34 mouse cellular contexts compared by ENCODE assay signal in the genomic region with DNA sequence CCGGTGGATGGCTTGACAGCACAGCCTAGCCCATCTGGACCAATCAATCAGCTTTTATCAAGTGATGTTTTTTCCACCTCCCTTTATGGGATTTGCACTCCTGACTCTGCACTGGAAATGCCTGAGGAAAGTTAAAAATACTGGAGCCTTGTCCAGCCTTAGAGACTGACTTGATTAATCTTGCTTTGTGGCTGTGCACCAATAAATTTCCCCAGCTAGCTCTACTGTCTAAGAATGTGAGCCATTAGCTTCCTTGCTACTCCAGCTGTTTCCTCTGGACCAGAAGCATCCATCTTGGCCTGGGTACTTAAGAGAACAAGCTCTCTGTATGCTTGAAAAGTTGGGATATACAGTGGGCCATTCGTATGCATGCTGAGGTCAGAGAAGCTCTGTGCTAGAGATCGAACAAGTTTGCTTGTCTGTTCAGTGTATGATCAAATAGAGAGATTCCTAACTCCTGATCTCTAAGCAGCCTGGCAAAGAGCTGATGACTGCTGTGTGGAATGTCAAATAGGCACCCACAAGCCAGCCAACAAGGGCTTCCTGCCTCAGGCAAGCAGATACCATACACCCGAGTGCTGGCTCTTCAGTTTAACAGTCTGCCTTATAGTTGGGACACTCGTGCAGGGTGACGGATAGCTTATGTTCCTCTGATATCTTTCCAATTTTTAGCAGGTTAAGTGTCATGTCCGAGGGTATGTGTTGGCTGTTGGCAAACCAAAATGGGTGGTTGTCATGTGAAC. TPM values are rescaled to one million over a fixed set of nuclear protein-coding genes. Genes with fewer than 3 reads are reported as not detected.
DNase-seq lines count a peak whose midpoint lies in the region; ATAC-seq and TF ChIP-seq lines count a peak whose summit lies in the region.
"Had no signal": no experiment of that assay in that cellular context is flagged by ENCODE, and none has a peak within 500 bp of the region (broad histone marks: within the 10 kb centered on the region; RNA-seq: fewer than 3 reads in every experiment).

No protein-coding gene starts in this region.

- no peak overlapping the region for H3K9ac ChIP-seq in hindbrain, embryonic 15.5 days
- no peak overlapping the region for H3K9ac ChIP-seq in hindbrain, embryonic 11.5 days (ENCODE audit: low read depth, low read length)
- H3K9ac ChIP-seq in kidney, postnatal 0 days (ENCODE audit: low read depth, low read length), result no peak overlapping the region
- H3K9ac ChIP-seq in neural tube, embryonic 13.5 days, result no peak overlapping the region
- H3K9ac ChIP-seq: embryonic facial prominence, embryonic 15.5 days; forebrain, embryonic 13.5 days; heart, embryonic 12.5 days; limb, embryonic 12.5 days; liver, embryonic 15.5 days; lung, embryonic 14.5 days; stomach, embryonic 15.5 days had no signal

- H3K36me3 ChIP-seq in hindbrain, embryonic 15.5 days, result no peaks in the 10 kb centered on the region
- no peaks in the 10 kb centered on the region for H3K36me3 ChIP-seq in hindbrain, embryonic 11.5 days (ENCODE audit: control insufficient read depth, insufficient read depth, low read length)
- no peaks in the 10 kb centered on the region for H3K36me3 ChIP-seq in kidney, postnatal 0 days (ENCODE audit: insufficient read depth, low read length)
- no peaks in the 10 kb centered on the region for H3K36me3 ChIP-seq in neural tube, embryonic 13.5 days
- H3K36me3 ChIP-seq: embryonic facial prominence, embryonic 10.5 days; embryonic facial prominence, embryonic 15.5 days; heart, embryonic 12.5 days; limb, embryonic 12.5 days; liver, embryonic 15.5 days; midbrain, embryonic 10.5 days; stomach, embryonic 15.5 days had no signal

- 0 out of 2 replicates have a peak, but pooled peaks have one; percentile 23 for ATAC-seq in hindbrain, embryonic 15.5 days (ENCODE audit: low FRiP score, low read depth)
- ATAC-seq in hindbrain, embryonic 11.5 days (ENCODE audit: low FRiP score), result no peak
- no peak for ATAC-seq in kidney, postnatal 0 days (replicated peaks; ENCODE audit: low FRiP score, low read depth)
- ATAC-seq in neural tube, embryonic 13.5 days (ENCODE audit: low read depth), result peak; percentile 19; the same call in 1 of the 2 replicates
- ATAC-seq: forebrain, embryonic 13.5 days; intestine, postnatal 0 days; midbrain, embryonic 16.5 days had no signal

- no peak for DNase-seq in hindbrain, embryonic 11.5 days (ENCODE audit: low spot score)
- peak; percentile 56 for DNase-seq in kidney, postnatal 0 days (ENCODE audit: low spot score)
- no peak for DNase-seq in kidney, postnatal 25 days
- DNase-seq in Muller cell, postnatal 12 days (ENCODE audit: inconsistent ontology term), result peak; percentile 53
- no peak for DNase-seq in layer of hippocampus, postnatal 36 days
- no peak for DNase-seq in adipocyte (ENCODE audit: low spot score)
- DNase-seq: adrenal gland, postnatal 25 days; cerebellum, adult 11-12 months; cerebellum, postnatal 10 days; gastrocnemius, postnatal 36 days; heart, adult 18-20 months; heart, postnatal 4 days; layer of hippocampus, adult 9-11 months; lung, embryonic 14.5 days; lung, postnatal 14 days; right cerebral cortex, postnatal 25 days had no signal

- H3K27ac ChIP-seq in hindbrain, embryonic 15.5 days (replicated peaks), result 0 out of 2 replicates have a peak overlapping the region, but pooled peaks have one; percentile 2
- no peak overlapping the region for H3K27ac ChIP-seq in hindbrain, embryonic 11.5 days (ENCODE audit: low read depth, low read length)
- H3K27ac ChIP-seq in kidney, postnatal 0 days, result no peak overlapping the region
- H3K27ac ChIP-seq in neural tube, embryonic 13.5 days (replicated peaks), result peak overlapping the region; percentile 33; the same call in 1 of the 2 replicates
- H3K27ac ChIP-seq: embryonic facial prominence, embryonic 10.5 days; embryonic facial prominence, embryonic 15.5 days; forebrain, embryonic 13.5 days; limb, embryonic 12.5 days; liver, embryonic 15.5 days; midbrain, embryonic 10.5 days; stomach, embryonic 15.5 days had no signal

- H3K4me1 ChIP-seq in hindbrain, embryonic 15.5 days (replicated peaks), result peaks cover 11% of the 10 kb centered on the region
- H3K4me1 ChIP-seq in hindbrain, embryonic 11.5 days (replicated peaks; ENCODE audit: control insufficient read depth, insufficient read depth, low read length), result no peaks in the 10 kb centered on the region
- no peaks in the 10 kb centered on the region for H3K4me1 ChIP-seq in kidney, postnatal 0 days (replicated peaks; ENCODE audit: insufficient read depth, low read length)
- peaks cover 19% of the 10 kb centered on the region for H3K4me1 ChIP-seq in neural tube, embryonic 13.5 days (replicated peaks)
- H3K4me1 ChIP-seq: embryonic facial prominence, embryonic 10.5 days; embryonic facial prominence, embryonic 15.5 days; forebrain, embryonic 13.5 days; heart, embryonic 12.5 days; liver, embryonic 15.5 days; midbrain, embryonic 10.5 days; stomach, embryonic 15.5 days had no signal

- H3K27me3 ChIP-seq in hindbrain, embryonic 15.5 days, result no peaks in the 10 kb centered on the region
- H3K27me3 ChIP-seq in hindbrain, embryonic 11.5 days (ENCODE audit: control insufficient read depth, insufficient read depth, low read length), result no peaks in the 10 kb centered on the region
- no peaks in the 10 kb centered on the region for H3K27me3 ChIP-seq in kidney, postnatal 0 days (ENCODE audit: insufficient read depth, low read length)
- H3K27me3 ChIP-seq in neural tube, embryonic 13.5 days, result no peaks in the 10 kb centered on the region
- H3K27me3 ChIP-seq: CH12.LX; embryonic facial prominence, embryonic 15.5 days; forebrain, embryonic 13.5 days; heart, embryonic 12.5 days; limb, embryonic 12.5 days; liver, embryonic 15.5 days; stomach, embryonic 15.5 days had no signal

- TF ChIP-seq CTCF in kidney, postnatal 0 days (IDR thresholded peaks at IDR 0.05; ENCODE audit: low read depth), result no peak

- H3K9me3 ChIP-seq in hindbrain, embryonic 15.5 days, result no peaks in the 10 kb centered on the region
- no peaks in the 10 kb centered on the region for H3K9me3 ChIP-seq in hindbrain, embryonic 11.5 days (ENCODE audit: control insufficient read depth, low read length)
- no peaks in the 10 kb centered on the region for H3K9me3 ChIP-seq in kidney, postnatal 0 days (replicated peaks; ENCODE audit: low read length)
- H3K9me3 ChIP-seq in neural tube, embryonic 13.5 days, result no peaks in the 10 kb centered on the region
- H3K9me3 ChIP-seq: embryonic facial prominence, embryonic 10.5 days; embryonic facial prominence, embryonic 15.5 days; forebrain, embryonic 13.5 days; heart, embryonic 12.5 days; limb, embryonic 12.5 days; liver, embryonic 15.5 days; midbrain, embryonic 10.5 days; stomach, embryonic 15.5 days had no signal

- H3K4me3 ChIP-seq in hindbrain, embryonic 15.5 days, result no peak overlapping the region
- H3K4me3 ChIP-seq in hindbrain, embryonic 11.5 days (ENCODE audit: low read depth, low read length), result no peak overlapping the region
- H3K4me3 ChIP-seq in kidney, postnatal 0 days (replicated peaks; ENCODE audit: low read depth, low read length), result no peak overlapping the region
- H3K4me3 ChIP-seq in neural tube, embryonic 13.5 days, result no peak overlapping the region
- H3K4me3 ChIP-seq: embryonic facial prominence, embryonic 10.5 days; embryonic facial prominence, embryonic 15.5 days; forebrain, embryonic 13.5 days; heart, embryonic 12.5 days; limb, embryonic 12.5 days; liver, embryonic 15.5 days; midbrain, embryonic 10.5 days; stomach, embryonic 15.5 days had no signal

- WGBS in hindbrain, embryonic 15.5 days, result 69% methylated on average over 7 of the region's 7 CpGs
- 85% methylated on average over 7 of the region's 7 CpGs for WGBS in hindbrain, embryonic 11.5 days
- WGBS in kidney, postnatal 0 days, result 65% methylated on average over 7 of the region's 7 CpGs
- 73% methylated on average over 7 of the region's 7 CpGs for WGBS in neural tube, embryonic 13.5 days

- no peak overlapping the region for H3K4me2 ChIP-seq in hindbrain, embryonic 15.5 days
- H3K4me2 ChIP-seq in hindbrain, embryonic 11.5 days (replicated peaks; ENCODE audit: low read depth, low read length), result no peak overlapping the region
- H3K4me2 ChIP-seq in kidney, postnatal 0 days (ENCODE audit: low read length), result no peak overlapping the region
- no peak overlapping the region for H3K4me2 ChIP-seq in neural tube, embryonic 13.5 days
- H3K4me2 ChIP-seq: embryonic facial prominence, embryonic 15.5 days; forebrain, embryonic 13.5 days; heart, embryonic 12.5 days; limb, embryonic 12.5 days; liver, embryonic 15.5 days; lung, embryonic 14.5 days; stomach, embryonic 15.5 days had no signal

RNA-seq across cellular contexts. Expression of a gene that starts 25.8 kb away (rescaled TPM):
- polyA plus RNA-seq in hindbrain, embryonic 15.5 days (2015; fragmentation: Nextera tagmentation; extraction: Ambion mirVana), result 9.3 and 12.2 TPM in 2 replicates
- polyA plus RNA-seq in hindbrain, embryonic 11.5 days (2014; fragmentation: Nextera tagmentation; extraction: Ambion mirVana), result 1.1 and 1.5 TPM in 2 replicates
- polyA plus RNA-seq in kidney, postnatal 0 days (2015; fragmentation: Nextera tagmentation; extraction: Ambion mirVana), result not detected in 2 replicates
- 7.2 and 7.8 TPM in 2 replicates for polyA plus RNA-seq in neural tube, embryonic 13.5 days (2015; fragmentation: Nextera tagmentation; extraction: Ambion mirVana)
- total RNA-seq in layer of hippocampus, postnatal 36 days (2021), result 10 to 100 TPM; 19.1 to 21.4 TPM
- total RNA-seq: common myeloid progenitor, adult 5-6 weeks; ES-E14; heart, postnatal 4 days; liver, adult 2 months; neutrophil, adult 5-6 weeks had no signal
- polyA plus RNA-seq: embryonic facial prominence, embryonic 10.5 days; heart, embryonic 12.5 days; heart, postnatal 0 days; limb, embryonic 12.5 days; liver, adult 2 months; liver, embryonic 15.5 days; lung, embryonic 14.5 days had no signal

Comparison
In these comparisons a context has a peak if more than half of its experiments do, and no peak if none do; other contexts are left out.
1. ATAC-seq: peak in hindbrain, embryonic 15.5 days (single experiment) and neural tube, embryonic 13.5 days (single experiment); none in hindbrain, embryonic 11.5 days (single experiment) and kidney, postnatal 0 days (single experiment).
2. H3K27ac ChIP-seq: peak in hindbrain, embryonic 15.5 days (single experiment) and neural tube, embryonic 13.5 days (single experiment); none in hindbrain, embryonic 11.5 days (single experiment) and kidney, postnatal 0 days (single experiment).
3. DNase-seq: peak in kidney, postnatal 0 days (single experiment) and Muller cell, postnatal 12 days (single experiment); none in hindbrain, embryonic 11.5 days (single experiment), kidney, postnatal 25 days (0 of 2), layer of hippocampus, postnatal 36 days (0 of 2) and adipocyte (single experiment).